Mouse (Mus musculus) heart, adult 18-20 months (tissue): ENCODE measurements around the gene Sorbs2. TPM values are rescaled to one million over a fixed set of nuclear protein-coding genes. Genes with fewer than 3 reads are reported as not detected.

Experiments used
- DNase-seq, 2 experiments: peaks; one replicate each; pipeline ENCODE4 v3.0.0; 2021 to 2022; ENCODE audit warnings: mixed read lengths in 1 of 2
- total RNA-seq, 2 experiments: library from RNA; stranded (reverse); gene quantifications; 2 replicates each; pipeline ENCODE4 v1.2.3; 2021

Sorbs2 gene
- total RNA-seq, 2 experiments from 2014 or later = 568 to 575 TPM

DNA sequence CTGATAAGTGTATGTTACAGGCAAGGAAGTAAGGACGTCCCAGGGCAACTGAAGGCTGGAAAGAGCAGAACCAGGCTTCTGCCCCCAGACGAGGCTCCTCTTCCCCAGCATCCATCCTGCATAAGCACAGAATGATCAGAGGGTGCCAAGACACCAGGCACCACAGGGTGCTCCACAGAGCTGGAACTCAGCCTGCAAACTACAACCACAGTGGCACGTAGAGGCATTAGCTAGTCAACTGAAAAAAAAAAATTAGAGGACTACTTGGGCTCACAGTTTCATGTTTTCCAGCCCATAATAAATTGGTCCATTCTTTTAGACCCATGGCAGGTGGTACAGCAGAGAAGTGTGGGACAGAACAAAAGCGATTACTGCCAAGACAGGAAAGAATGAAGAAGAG, 338.3 kb downstream of the Sorbs2 start:
- DNase-seq = no peak

DNA sequence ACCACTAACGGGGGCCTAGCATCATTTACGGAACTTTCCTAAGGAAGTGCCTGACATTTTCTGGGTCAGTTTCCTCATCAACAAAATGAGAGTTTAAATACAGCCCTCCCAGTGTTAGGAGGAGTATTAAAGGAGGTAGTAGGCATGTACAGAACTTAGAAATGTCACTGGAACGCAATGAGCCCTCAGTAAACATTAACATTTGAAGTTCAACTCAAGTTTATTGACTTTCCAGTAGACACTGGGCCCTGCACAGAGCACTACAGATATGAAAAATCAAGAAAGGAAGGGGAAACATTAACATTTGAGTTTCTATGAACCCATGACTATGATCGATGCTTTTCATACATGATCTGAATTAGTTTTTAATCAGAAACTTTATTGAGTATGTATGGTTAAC, 347.5 kb downstream of the Sorbs2 start:
- DNase-seq = no peak

DNA sequence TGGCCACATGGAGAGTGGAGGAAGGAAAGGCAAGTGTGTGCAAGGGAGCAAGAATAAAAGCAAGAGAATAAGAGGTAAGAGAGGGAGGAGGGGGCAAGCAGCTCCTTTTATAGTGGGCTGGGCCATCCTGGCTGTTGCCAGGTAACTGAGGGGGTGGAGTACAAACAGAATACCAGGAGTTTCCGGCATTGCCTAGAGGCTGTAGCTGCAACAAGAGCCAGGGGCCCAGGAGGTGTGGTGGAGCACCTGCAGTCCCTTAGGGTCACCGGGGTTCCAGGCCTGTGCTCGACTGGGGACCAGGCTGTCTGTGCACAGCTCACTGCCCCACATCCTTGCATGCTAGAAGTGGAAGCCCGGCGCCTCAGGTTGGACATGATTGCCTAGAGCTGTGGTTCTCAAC, 350.1 kb downstream of the Sorbs2 start:
- DNase-seq = no peak

GRCm38 (mm10) chr8:45858391-45858790, 350.8 kb downstream of the Sorbs2 start:
- no peak for DNase-seq

DNA sequence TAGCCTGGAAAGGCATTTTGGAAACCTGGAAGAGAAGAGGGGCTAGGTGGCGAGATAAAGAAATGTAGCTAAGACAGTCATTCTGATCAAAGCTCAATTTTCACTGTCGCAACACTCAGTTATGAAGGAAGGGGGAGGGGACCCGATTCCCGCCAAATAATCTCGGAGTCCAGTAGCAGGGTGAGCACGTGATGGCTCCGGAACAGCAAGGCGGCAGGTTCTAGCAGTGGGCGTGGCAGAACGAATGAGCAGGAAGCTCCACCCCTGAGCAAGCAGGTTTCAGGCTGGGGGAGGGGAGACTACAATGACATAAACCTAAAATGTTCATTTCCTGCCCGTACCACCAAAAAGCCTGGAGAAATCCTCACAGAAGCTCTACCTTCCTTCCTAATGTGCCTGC, 364.0 kb downstream of the Sorbs2 start:
- peak; percentile 33 to 62 for DNase-seq

DNA sequence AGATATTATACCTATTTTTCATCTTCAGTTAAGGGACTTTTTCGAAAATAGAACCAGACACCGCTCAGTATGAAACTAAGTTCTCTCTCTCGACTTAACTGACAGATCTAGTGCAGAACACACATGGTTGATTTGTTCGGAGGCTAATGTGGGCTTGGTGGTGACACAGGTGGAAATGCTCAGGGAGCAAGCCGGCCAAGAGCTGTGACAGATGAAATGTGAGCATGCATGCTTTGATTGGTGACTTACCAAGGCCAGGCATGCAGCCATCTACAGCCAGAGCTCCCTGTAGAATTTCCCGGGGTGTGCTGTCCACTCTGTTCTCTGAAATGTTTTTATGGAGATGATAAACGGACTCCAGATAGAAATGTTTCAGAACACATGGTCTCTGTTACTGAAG, 364.5 kb downstream of the Sorbs2 start:
- DNase-seq = peak; percentile 73 to 81

DNA sequence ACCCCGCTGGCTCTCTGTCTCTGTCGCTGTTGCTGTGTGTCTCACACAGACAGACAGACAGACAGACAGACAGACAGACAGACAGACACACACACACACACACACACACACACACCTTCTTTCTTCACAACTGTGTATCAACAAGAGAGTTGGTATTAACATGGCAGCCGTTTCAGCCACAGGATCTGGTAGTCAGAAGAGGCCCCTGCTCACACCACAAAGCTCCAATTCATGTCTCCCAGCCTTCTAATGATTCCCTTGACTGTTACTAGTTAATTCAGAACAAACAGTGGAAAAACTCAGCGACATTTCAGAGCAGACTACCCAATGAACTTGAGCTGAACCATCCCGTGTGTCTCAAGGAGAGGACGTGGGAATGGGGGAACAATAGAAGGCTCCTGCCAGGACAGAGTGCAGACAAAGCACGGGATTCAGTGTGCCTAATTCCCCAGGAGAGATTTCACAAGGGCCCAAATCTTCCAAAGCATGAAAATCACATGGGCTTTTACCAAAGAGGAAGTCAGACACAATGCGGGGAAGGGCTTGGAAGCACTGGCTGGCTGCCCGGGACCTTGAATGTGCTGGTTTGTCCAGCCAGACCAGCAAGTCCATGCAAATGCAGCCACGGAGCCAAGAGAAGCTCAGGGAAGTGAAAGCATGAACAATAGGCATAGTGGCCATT, 367.5 kb downstream of the Sorbs2 start:
- DNase-seq = peak; percentile 93 to 97

DNA sequence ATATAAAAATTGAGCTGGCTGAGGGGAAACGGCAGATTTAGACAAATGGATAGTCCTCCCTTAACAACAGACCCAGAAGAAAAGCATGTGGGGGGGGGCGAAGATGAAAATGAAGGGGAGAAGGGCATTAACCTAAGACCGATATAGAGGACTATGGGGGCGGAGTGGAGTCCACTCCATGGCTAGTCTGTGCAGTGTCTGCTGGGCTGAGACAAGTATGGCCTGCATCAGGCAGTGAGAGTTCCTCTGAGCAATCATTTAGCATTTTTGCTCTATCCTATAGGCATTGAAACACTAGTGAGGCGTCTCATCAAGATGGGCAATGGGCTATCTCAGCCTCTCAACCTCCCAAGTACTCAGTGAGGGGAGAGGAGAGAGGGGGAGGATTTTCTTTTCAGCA, 368.8 kb downstream of the Sorbs2 start:
- no peak for DNase-seq

Other genes with a start within 250 kb of the Sorbs2 start
- not detected for gene F11, start 245.8 kb upstream of the Sorbs2 start, total RNA-seq
- not detected for gene Klkb1, start 212.9 kb upstream of the Sorbs2 start, total RNA-seq
- not detected for gene Gm45753, start 199.3 kb upstream of the Sorbs2 start, total RNA-seq
- gene Cyp4v3, start 174.6 kb upstream of the Sorbs2 start, total RNA-seq = 1 to 10 TPM; 2.2 to 2.8 TPM
- 1 to 10 TPM; 5.0 to 5.1 TPM for gene Fam149a, start 125.5 kb upstream of the Sorbs2 start, total RNA-seq
- gene Tlr3, start 96.7 kb upstream of the Sorbs2 start, total RNA-seq = 1 to 10 TPM; 6.2 to 7.8 TPM